Mouse (Mus musculus): ENCODE measurements at regions not wholly inside any gene's neighbourhood (a gene's known extent, or its start where the extent isn't known, plus 50 kb on each side); places are given as distances from the start of the nearest gene placed in this dataset.

DNA sequence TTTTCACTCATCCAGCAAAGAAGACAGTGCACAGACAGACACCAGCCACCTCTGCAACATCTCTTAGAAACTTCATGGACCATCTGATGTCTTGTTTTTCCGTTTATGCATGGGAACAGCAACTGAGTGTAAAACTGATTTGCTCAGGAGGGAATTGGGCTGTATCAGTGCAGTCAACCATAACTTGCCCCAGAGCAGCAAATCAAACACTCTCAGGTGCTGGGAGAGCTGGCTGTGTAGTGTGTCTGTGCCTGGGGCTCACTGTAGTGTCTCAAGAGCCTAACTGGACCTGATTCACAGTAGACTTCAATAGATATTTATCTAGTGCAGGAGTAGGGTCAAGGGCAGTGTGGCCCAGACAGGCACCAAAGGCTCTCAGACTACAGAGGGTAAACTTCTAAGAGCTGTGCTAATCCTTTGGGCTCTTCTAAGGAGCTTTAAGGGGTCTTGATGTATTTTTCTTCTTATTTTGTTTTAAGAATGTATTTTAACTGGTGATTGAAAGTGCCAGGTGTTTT, 50.3 kb upstream of the C1qtnf3 start:
- DNase-seq (ENCODE audit: extremely low spot score, low spot score) = no peak
